Mouse (Mus musculus) liver, postnatal 0 days (tissue): ENCODE measurements at regions not wholly inside any gene's neighbourhood (a gene's known extent, or its start where the extent isn't known, plus 50 kb on each side); places are given as distances from the start of the nearest gene placed in this dataset.

Source experiments
- CTCF ChIP-seq: sonication (generic); IDR thresholded peaks from 2 replicates; pipeline ENCODE4 v1.5.1; 2016; ENCODE audit warnings: antibody characterized with exemption, low read depth
- EP300 ChIP-seq: IDR thresholded peaks from 2 replicates; pipeline ENCODE4 v1.6.1; 2016; ENCODE audit warnings: antibody characterized with exemption, low read depth, mild to moderate bottlenecking

DNA sequence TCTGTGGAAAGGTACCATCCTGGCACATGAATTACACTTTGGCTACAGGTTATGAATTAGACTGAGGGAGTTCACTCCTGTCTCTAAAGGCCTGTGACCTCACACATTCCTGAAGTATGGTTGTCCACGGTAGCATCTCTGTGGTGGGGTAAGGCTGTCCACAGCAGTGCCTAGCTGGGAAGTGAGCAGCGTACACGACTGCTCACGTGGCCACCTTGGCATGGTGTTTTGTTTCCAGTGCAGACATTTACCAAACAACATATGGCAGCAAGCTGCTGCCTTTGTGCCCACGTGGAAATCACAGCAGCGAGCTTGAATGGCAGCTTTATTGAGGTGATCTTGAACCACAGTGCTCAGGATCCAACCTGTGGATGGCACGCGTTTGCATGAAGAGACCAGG is 140.7 kb upstream of the A230072I06Rik start:
- TF ChIP-seq CTCF (no peak), EP300 (no peak)
